Mouse (Mus musculus) liver, embryonic 14 days (tissue): ENCODE results near the gene A530064D06Rik. TPM values are rescaled to one million over a fixed set of nuclear protein-coding genes. Genes with fewer than 3 reads are reported as not detected.

Experiments used
- polyA plus RNA-seq: library from polyadenylated mRNA; depleted of rRNA; stranded (reverse); fragments of >200 nt; gene quantifications from 2 replicates; pipeline ENCODE4 v1.2.3, GENCODE M21; 2012; rRNA removed

The A530064D06Rik gene
- polyA plus RNA-seq = 0.24 and 0.25 TPM in 2 replicates

GRCm38 (mm10) chr17:48167103-48167502 lies at the start of gene A530064D06Rik:
TSS of gene A530064D06Rik (minus strand) at chr17:48167275.

GRCm38 (mm10) chr17:48146120-48146519 lies 21.0 kb downstream of the A530064D06Rik start, which contains the start of gene 9830107B12Rik:
TSS of gene 9830107B12Rik (minus strand) at chr17:48146268.

Other genes with a start within 250 kb of the A530064D06Rik start
- gene Foxp4, start 242.6 kb downstream of the A530064D06Rik start, polyA plus RNA-seq = 7.8 and 8.1 TPM in 2 replicates
- not detected in 2 replicates for gene 1700122O11Rik, start 129.0 kb downstream of the A530064D06Rik start, polyA plus RNA-seq
- not detected in 2 replicates for gene 1700067P10Rik, start 78.0 kb downstream of the A530064D06Rik start, polyA plus RNA-seq
- 0.07 and 0.17 TPM in 2 replicates for gene 9830107B12Rik, start 21.0 kb downstream of the A530064D06Rik start, polyA plus RNA-seq
- 0.40 and 0.50 TPM in 2 replicates for gene Trem1, start 65.5 kb upstream of the A530064D06Rik start, polyA plus RNA-seq
- 1.5 and 2.4 TPM in 2 replicates for gene Trem3, start 80.5 kb upstream of the A530064D06Rik start, polyA plus RNA-seq
- gene Treml4, start 97.0 kb upstream of the A530064D06Rik start, polyA plus RNA-seq = 3.8 and 5.1 TPM in 2 replicates
- gene Treml2, start 132.2 kb upstream of the A530064D06Rik start, polyA plus RNA-seq = 10.0 and 11.8 TPM in 2 replicates
- gene B430306N03Rik, start 148.9 kb upstream of the A530064D06Rik start, polyA plus RNA-seq = 1.7 and 2.1 TPM in 2 replicates
- gene Trem2, start 179.1 kb upstream of the A530064D06Rik start, polyA plus RNA-seq = 2.4 and 3.3 TPM in 2 replicates
- 16.0 and 16.5 TPM in 2 replicates for gene Treml1, start 192.6 kb upstream of the A530064D06Rik start, polyA plus RNA-seq
- gene Nfya, start 242.6 kb upstream of the A530064D06Rik start, polyA plus RNA-seq = 29.1 and 32.4 TPM in 2 replicates
- 30.8 and 34.0 TPM in 2 replicates for gene Oard1, start 242.7 kb upstream of the A530064D06Rik start, polyA plus RNA-seq